Mouse (Mus musculus): Measurements from ENCODE around the gene Gm3336. TPM values are rescaled to one million over a fixed set of nuclear protein-coding genes. Genes with fewer than 3 reads are reported as not detected.

Gene Gm3336
- total and polyA plus RNA-seq, 3 experiments, result 0.25 to 0.49 TPM; not detected in 1

GRCm38 (mm10) chr8:70671615-70672324 lies 46.6 kb upstream of the Gm3336 start:
- Histone ChIP-seq H3K9me3 (replicated peaks; ENCODE audit: low read length) (peaks cover 4% of the 10 kb centered on the region), H3K27me3 (replicated peaks) (no peaks in the 10 kb centered on the region), H3K4me3 (replicated peaks in 1 of 3; ENCODE audit: low read depth in 2 of 3, low read length in 2 of 3, poor library complexity in 1 of 3) (no peak overlapping the region), H3K4me2 (ENCODE audit: insufficient read depth, low read depth, poor library complexity, severe bottlenecking) (no peak overlapping the region), H3K27ac (ENCODE audit: insufficient read depth, low read depth) (no peak overlapping the region), H3K79me2 (replicated peaks; ENCODE audit: control insufficient read depth, extremely low read depth, insufficient read depth, poor library complexity, severe bottlenecking) (peaks cover 16% of the 10 kb centered on the region), H3K9ac (ENCODE audit: insufficient read depth, low read depth) (no peak overlapping the region), H3K36me3 (replicated peaks in 1 of 2; ENCODE audit: control insufficient read depth in 1 of 2, insufficient read depth in 1 of 2, low read length in 1 of 2) (peaks cover 7 to 11% of the 10 kb centered on the region in 2 experiments), H3K4me1 (ENCODE audit: control insufficient read depth in 1 of 2, insufficient read depth in 2 of 2) (peaks cover 24 to 40% of the 10 kb centered on the region in 2 experiments)
- in situ Hi-C loops (cut with MboI; ENCODE audit: low pct_ligation_motif_present, low pct_unique_long_range_greater_than_20kb, low sequenced_read_pairs), result no loop called here
- dilution Hi-C loops (cut with MboI; ENCODE audit: extremely low pct_ligation_motif_present, extremely low pct_unique_long_range_greater_than_20kb, low sequenced_read_pairs), result no loop called here
- no peak for TF ChIP-seq MAFK (IDR thresholded peaks at IDR 0.05; ENCODE audit: insufficient replicate concordance, low read length)
- TF ChIP-seq EP300 (IDR thresholded peaks at IDR 0.05; ENCODE audit: low read length), result no peak
- no peak for TF ChIP-seq KAT2A (IDR thresholded peaks at IDR 0.05; ENCODE audit: insufficient replicate concordance, low read length)
- TF ChIP-seq CTCF (conservative IDR thresholded peaks at IDR 0.05 in 1 of 2, IDR thresholded peaks at IDR 0.05 in 1 of 2; ENCODE audit: low read depth in 2 of 2, low read length in 2 of 2), result no peak
- no peak for TF ChIP-seq E2F4 (IDR thresholded peaks at IDR 0.05; ENCODE audit: insufficient replicate concordance, low read depth, low read length)
- TF ChIP-seq RAD21 (IDR thresholded peaks at IDR 0.05; ENCODE audit: low read depth, low read length), result no peak
- TF ChIP-seq NELFE (IDR thresholded peaks at IDR 0.05; ENCODE audit: low read depth, low read length), result no peak
- TF ChIP-seq JUND (conservative IDR thresholded peaks at IDR 0.05; ENCODE audit: low read depth, low read length), result no peak
- no peak for TF ChIP-seq GABPA (IDR thresholded peaks at IDR 0.05; ENCODE audit: insufficient replicate concordance, low read depth, low read length)
- no peak for TF ChIP-seq MAZ (IDR thresholded peaks at IDR 0.05; ENCODE audit: low read depth, low read length)
- TF ChIP-seq USF1 (IDR thresholded peaks at IDR 0.05; ENCODE audit: low read depth, low read length), result no peak
- TF ChIP-seq TCF12 (IDR thresholded peaks at IDR 0.05; ENCODE audit: low read depth, low read length), result no peak
- TF ChIP-seq JUN (IDR thresholded peaks at IDR 0.05; ENCODE audit: insufficient read depth, low read depth, low read length), result no peak
- no peak for DNase-seq (ENCODE audit: extremely low read depth)

GRCm38 (mm10) chr8:70672325-70673078 lies 45.8 kb upstream of the Gm3336 start:
- H3K4me2 ChIP-seq (ENCODE audit: insufficient read depth, low read depth, poor library complexity, severe bottlenecking), result peak overlapping the region; percentile 67
- peak overlapping the region; percentile 71 for H3K9ac ChIP-seq (ENCODE audit: insufficient read depth, low read depth)
- H3K27me3 ChIP-seq (replicated peaks), result no peaks in the 10 kb centered on the region
- H3K79me2 ChIP-seq (replicated peaks; ENCODE audit: control insufficient read depth, extremely low read depth, insufficient read depth, poor library complexity, severe bottlenecking), result peaks cover 16% of the 10 kb centered on the region
- in situ Hi-C loops (cut with MboI; ENCODE audit: low pct_ligation_motif_present, low pct_unique_long_range_greater_than_20kb, low sequenced_read_pairs), result no loop called here
- dilution Hi-C loops (cut with MboI; ENCODE audit: extremely low pct_ligation_motif_present, extremely low pct_unique_long_range_greater_than_20kb, low sequenced_read_pairs), result no loop called here
- TF ChIP-seq E2F4 (IDR thresholded peaks at IDR 0.05; ENCODE audit: insufficient replicate concordance, low read depth, low read length), result no peak
- TF ChIP-seq HCFC1 (IDR thresholded peaks at IDR 0.05; ENCODE audit: low read depth, low read length), result no peak
- no peak for TF ChIP-seq MAX (IDR thresholded peaks at IDR 0.05; ENCODE audit: low read length)
- no peak for TF ChIP-seq NRF1 (IDR thresholded peaks at IDR 0.05; ENCODE audit: low read depth, low read length)
- TF ChIP-seq BHLHE40 (IDR thresholded peaks at IDR 0.05; ENCODE audit: low read depth, low read length), result no peak
- TF ChIP-seq ZC3H11A (IDR thresholded peaks at IDR 0.05; ENCODE audit: low read depth, low read length), result no peak
- no peak for TF ChIP-seq KAT2A (IDR thresholded peaks at IDR 0.05; ENCODE audit: insufficient replicate concordance, low read length)
- TF ChIP-seq CTCF (conservative IDR thresholded peaks at IDR 0.05 in 1 of 2, IDR thresholded peaks at IDR 0.05 in 1 of 2; ENCODE audit: low read depth in 2 of 2, low read length in 2 of 2), result peak in 1 of 2 experiments; percentile 23; a peak in 2 of 4 replicates
- peaks cover 11 to 12% of the 10 kb centered on the region in 2 experiments for H3K36me3 ChIP-seq (replicated peaks in 1 of 2; ENCODE audit: control insufficient read depth in 1 of 2, insufficient read depth in 1 of 2, low read length in 1 of 2)
- no peak for DNase-seq (ENCODE audit: extremely low read depth)
- peak overlapping the region; percentile 30; the same call in 1 of the 2 replicates for H3K27ac ChIP-seq (ENCODE audit: insufficient read depth, low read depth)
- H3K4me3 ChIP-seq (replicated peaks in 1 of 3; ENCODE audit: low read depth in 2 of 3, low read length in 2 of 3, poor library complexity in 1 of 3), result peak overlapping the region; percentile 41 to 67 (median 47)
- H3K9me3 ChIP-seq (replicated peaks; ENCODE audit: low read length), result peaks cover 4% of the 10 kb centered on the region
- H3K4me1 ChIP-seq (ENCODE audit: control insufficient read depth in 1 of 2, insufficient read depth in 2 of 2), result peaks cover 24 to 45% of the 10 kb centered on the region in 2 experiments

Measured in CH12.LX (cell line).